Mouse (Mus musculus) cerebellum, postnatal 4 days (tissue): ENCODE data around the gene Hcst.
A peak's percentile ranks its signal among the peaks of the same experiment; 100 is the strongest.

Source experiments
- DNase-seq, 2 experiments: peaks; one replicate each; pipeline ENCODE4 v3.0.0; 2022; ENCODE audit warnings: low spot score in 2 of 2, mixed read lengths in 1 of 2

Hcst gene

GRCm38 (mm10) chr7:30434238-30434637 is 14.6 kb upstream of the Hcst start:
- DNase-seq: no peak

GRCm38 (mm10) chr7:30431793-30432192 is 12.1 kb upstream of the Hcst start:
- peak in 1 of 2 experiments; percentile 76 for DNase-seq

- DNase-seq: no peak
Measured at GRCm38 (mm10) chr7:30430191-30430590, 10.5 kb upstream of the Hcst start.

GRCm38 (mm10) chr7:30429327-30429726 is 9.7 kb upstream of the Hcst start:
- no peak for DNase-seq

GRCm38 (mm10) chr7:30423071-30423641 is 3.5 kb upstream of the Hcst start:
- DNase-seq: no peak

- DNase-seq: no peak
Measured at GRCm38 (mm10) chr7:30422560-30422959, 2.9 kb upstream of the Hcst start.

- DNase-seq: peak; percentile 78 to 90
Measured at GRCm38 (mm10) chr7:30421890-30422435, 2.3 kb upstream of the Hcst start.

- no peak for DNase-seq
Measured at GRCm38 (mm10) chr7:30421175-30421889, 1.7 kb upstream of the Hcst start, which contains the start of gene Nfkbid. TSS of gene Nfkbid (plus strand) at chr7:30421732.

- no peak for DNase-seq
Measured at GRCm38 (mm10) chr7:30420673-30421072, 1.0 kb upstream of the Hcst start.

GRCm38 (mm10) chr7:30417856-30418255 is 1.8 kb downstream of the Hcst start:
- no peak for DNase-seq

- DNase-seq: no peak
Measured at GRCm38 (mm10) chr7:30413596-30413995, 6.1 kb downstream of the Hcst start, which contains the start of gene Tyrobp. TSS of gene Tyrobp (plus strand) at chr7:30413760.

GRCm38 (mm10) chr7:30412735-30413147 is 6.9 kb downstream of the Hcst start:
- no peak for DNase-seq

- no peak for DNase-seq
Measured at GRCm38 (mm10) chr7:30411023-30411422, 8.6 kb downstream of the Hcst start.

- DNase-seq: no peak
Measured at GRCm38 (mm10) chr7:30409789-30410188, 9.9 kb downstream of the Hcst start.

GRCm38 (mm10) chr7:30408639-30409038 is 11.0 kb downstream of the Hcst start:
- no peak for DNase-seq

GRCm38 (mm10) chr7:30402343-30402742 is 17.3 kb downstream of the Hcst start:
- no peak for DNase-seq

GRCm38 (mm10) chr7:30399671-30400070 is 20.0 kb downstream of the Hcst start:
- DNase-seq: no peak

- no peak for DNase-seq
Measured at GRCm38 (mm10) chr7:30394871-30395270, 24.8 kb downstream of the Hcst start.

- DNase-seq: no peak
Measured at GRCm38 (mm10) chr7:30394379-30394778, 25.3 kb downstream of the Hcst start.

- no peak for DNase-seq
Measured at GRCm38 (mm10) chr7:30393631-30394030, 26.0 kb downstream of the Hcst start.

- no peak for DNase-seq
Measured at GRCm38 (mm10) chr7:30392746-30393520, 26.7 kb downstream of the Hcst start.

GRCm38 (mm10) chr7:30384106-30384505 is 35.5 kb downstream of the Hcst start:
- DNase-seq: no peak
